Mouse (Mus musculus): ENCODE measurements around the gene 1700017D01Rik. TPM values are rescaled to one million over a fixed set of nuclear protein-coding genes. Genes with fewer than 3 reads are reported as not detected.

1700017D01Rik gene
- polyA plus RNA-seq (2015; fragmentation: Illumina TruSeq; extraction: RNeasy Lipid Tissue Mini Kit (QIAGEN cat#74804); ENCODE audit: insufficient read depth, low read depth, low replicate concordance) = not detected

DNA sequence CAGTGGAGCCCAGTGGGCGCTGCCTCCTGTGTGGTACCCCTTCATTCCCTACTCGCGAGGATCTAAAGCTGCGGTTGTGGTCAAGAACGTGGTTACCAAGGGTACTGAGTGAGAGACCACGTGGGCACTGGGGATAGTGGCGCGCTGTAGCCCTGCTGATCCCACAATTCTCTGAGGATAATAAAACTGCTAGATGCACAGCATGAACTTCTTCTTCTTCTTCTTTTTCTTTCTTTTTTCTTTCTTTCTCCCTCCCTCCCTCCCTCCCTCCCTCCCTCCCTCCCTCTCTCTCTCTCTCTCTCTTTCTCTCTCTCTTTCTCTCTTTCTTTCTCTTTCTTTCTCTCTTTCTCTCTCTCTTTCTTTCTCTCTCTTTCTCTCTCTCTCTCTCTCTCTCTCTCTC lies at the start of gene 1700017D01Rik:
TSS of gene 1700017D01Rik (minus strand) at position 101 of the 400 bp plus-strand sequence.

DNA sequence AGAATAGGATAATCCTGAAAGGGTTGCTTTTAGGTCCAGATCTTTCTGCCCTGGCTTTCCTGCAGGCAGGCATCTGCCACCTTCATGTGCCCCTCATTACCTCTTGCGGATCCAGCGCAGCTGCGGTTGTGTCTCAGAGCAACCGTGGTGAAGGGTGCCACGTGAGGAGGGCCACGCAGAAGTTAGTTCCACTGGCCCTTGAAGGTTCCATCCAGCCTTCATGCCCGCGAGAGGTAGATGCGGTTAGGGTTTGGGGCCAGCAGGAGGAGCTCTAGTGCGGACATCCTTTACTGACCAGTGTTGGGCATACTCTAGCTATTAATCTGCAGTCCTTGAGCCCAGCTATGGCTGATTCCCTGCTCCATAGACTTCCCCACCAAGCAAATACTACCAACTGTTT lies 34.5 kb upstream of the 1700017D01Rik start, which contains the start of gene 1700025F22Rik:
TSS of gene 1700025F22Rik (minus strand) at position 149 of the 400 bp plus-strand sequence.

DNA sequence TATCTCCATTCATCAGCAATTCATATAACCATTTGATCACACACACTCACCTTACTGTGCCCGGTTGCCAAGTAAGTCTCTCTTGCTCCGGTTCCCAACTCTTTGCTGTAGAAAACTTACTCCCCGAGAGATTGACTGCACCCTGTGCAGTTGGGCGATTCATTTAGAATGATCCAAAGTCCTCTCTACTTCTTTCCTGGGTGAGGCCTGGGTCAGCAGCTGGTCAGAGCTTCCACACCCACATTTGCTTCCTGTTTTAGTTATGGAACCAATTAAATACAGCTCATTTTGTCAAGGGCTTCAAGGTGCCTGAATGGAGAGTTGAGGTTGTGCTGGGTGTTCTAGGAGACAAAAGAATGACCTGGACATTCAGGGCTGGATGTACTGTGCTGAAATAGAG lies 49.7 kb downstream of the 1700017D01Rik start, which contains the start of gene Ms4a8a:
TSS of gene Ms4a8a (minus strand) at position 169 of the 400 bp plus-strand sequence.

Other genes with a start within 250 kb of the 1700017D01Rik start
- 27.1 TPM for gene Tmem109, start 248.9 kb downstream of the 1700017D01Rik start, polyA plus RNA-seq (2015; fragmentation: Illumina TruSeq; extraction: RNeasy Lipid Tissue Mini Kit (QIAGEN cat#74804); ENCODE audit: insufficient read depth, low read depth, low replicate concordance)
- gene Prpf19, start 235.6 kb downstream of the 1700017D01Rik start, polyA plus RNA-seq (2015; fragmentation: Illumina TruSeq; extraction: RNeasy Lipid Tissue Mini Kit (QIAGEN cat#74804); ENCODE audit: insufficient read depth, low read depth, low replicate concordance) = 27.3 TPM
- not detected for gene Zp1, start 210.2 kb downstream of the 1700017D01Rik start, polyA plus RNA-seq (2015; fragmentation: Illumina TruSeq; extraction: RNeasy Lipid Tissue Mini Kit (QIAGEN cat#74804); ENCODE audit: insufficient read depth, low read depth, low replicate concordance)
- gene Ptgdr2, start 193.7 kb downstream of the 1700017D01Rik start, polyA plus RNA-seq (2015; fragmentation: Illumina TruSeq; extraction: RNeasy Lipid Tissue Mini Kit (QIAGEN cat#74804); ENCODE audit: insufficient read depth, low read depth, low replicate concordance) = not detected
- 1.2 TPM for gene Ccdc86, start 181.6 kb downstream of the 1700017D01Rik start, polyA plus RNA-seq (2015; fragmentation: Illumina TruSeq; extraction: RNeasy Lipid Tissue Mini Kit (QIAGEN cat#74804); ENCODE audit: insufficient read depth, low read depth, low replicate concordance)
- gene Ms4a10, start 156.2 kb downstream of the 1700017D01Rik start, polyA plus RNA-seq (2015; fragmentation: Illumina TruSeq; extraction: RNeasy Lipid Tissue Mini Kit (QIAGEN cat#74804); ENCODE audit: insufficient read depth, low read depth, low replicate concordance) = not detected
- gene Ms4a15, start 137.6 kb downstream of the 1700017D01Rik start, polyA plus RNA-seq (2015; fragmentation: Illumina TruSeq; extraction: RNeasy Lipid Tissue Mini Kit (QIAGEN cat#74804); ENCODE audit: insufficient read depth, low read depth, low replicate concordance) = not detected
- not detected for gene Ms4a18, start 112.8 kb downstream of the 1700017D01Rik start, polyA plus RNA-seq (2015; fragmentation: Illumina TruSeq; extraction: RNeasy Lipid Tissue Mini Kit (QIAGEN cat#74804); ENCODE audit: insufficient read depth, low read depth, low replicate concordance)
- not detected for gene Ms4a8a, start 49.8 kb downstream of the 1700017D01Rik start, polyA plus RNA-seq (2015; fragmentation: Illumina TruSeq; extraction: RNeasy Lipid Tissue Mini Kit (QIAGEN cat#74804); ENCODE audit: insufficient read depth, low read depth, low replicate concordance)
- not detected for gene 1700025F22Rik, start 34.4 kb upstream of the 1700017D01Rik start, polyA plus RNA-seq (2015; fragmentation: Illumina TruSeq; extraction: RNeasy Lipid Tissue Mini Kit (QIAGEN cat#74804); ENCODE audit: insufficient read depth, low read depth, low replicate concordance)
- not detected for gene Ms4a13, start 65.9 kb upstream of the 1700017D01Rik start, polyA plus RNA-seq (2015; fragmentation: Illumina TruSeq; extraction: RNeasy Lipid Tissue Mini Kit (QIAGEN cat#74804); ENCODE audit: insufficient read depth, low read depth, low replicate concordance)
- not detected for gene Ms4a12, start 101.6 kb upstream of the 1700017D01Rik start, polyA plus RNA-seq (2015; fragmentation: Illumina TruSeq; extraction: RNeasy Lipid Tissue Mini Kit (QIAGEN cat#74804); ENCODE audit: insufficient read depth, low read depth, low replicate concordance)
- gene Ms4a1, start 135.4 kb upstream of the 1700017D01Rik start, polyA plus RNA-seq (2015; fragmentation: Illumina TruSeq; extraction: RNeasy Lipid Tissue Mini Kit (QIAGEN cat#74804); ENCODE audit: insufficient read depth, low read depth, low replicate concordance) = 0.52 TPM
- gene Ms4a5, start 153.0 kb upstream of the 1700017D01Rik start, polyA plus RNA-seq (2015; fragmentation: Illumina TruSeq; extraction: RNeasy Lipid Tissue Mini Kit (QIAGEN cat#74804); ENCODE audit: insufficient read depth, low read depth, low replicate concordance) = not detected
- gene Ms4a14, start 183.6 kb upstream of the 1700017D01Rik start, polyA plus RNA-seq (2015; fragmentation: Illumina TruSeq; extraction: RNeasy Lipid Tissue Mini Kit (QIAGEN cat#74804); ENCODE audit: insufficient read depth, low read depth, low replicate concordance) = 0.31 TPM
- 1.9 TPM for gene Ms4a7, start 205.3 kb upstream of the 1700017D01Rik start, polyA plus RNA-seq (2015; fragmentation: Illumina TruSeq; extraction: RNeasy Lipid Tissue Mini Kit (QIAGEN cat#74804); ENCODE audit: insufficient read depth, low read depth, low replicate concordance)
- gene Ms4a4a, start 244.6 kb upstream of the 1700017D01Rik start, polyA plus RNA-seq (2015; fragmentation: Illumina TruSeq; extraction: RNeasy Lipid Tissue Mini Kit (QIAGEN cat#74804); ENCODE audit: insufficient read depth, low read depth, low replicate concordance) = 2.9 TPM